Mouse (Mus musculus) heart, adult 8-10 months (tissue): ENCODE measurements around the gene Per1. TPM values are rescaled to one million over a fixed set of nuclear protein-coding genes. Genes with fewer than 3 reads are reported as not detected.
"Not testable (repeated sequence)": the region's sequence is repeated elsewhere in the genome, so short reads cannot be mapped to it uniquely, and the experiment has no call there.

Experiments used
- DNase-seq: peaks from one replicate; pipeline ENCODE4 v3.0.0; 2022; ENCODE audit warnings: low spot score
- total RNA-seq, 4 experiments: library from RNA; stranded (reverse); gene quantifications; 2 replicates each; pipeline ENCODE4 v1.2.4; 2022

The Per1 gene
- total RNA-seq, 4 experiments from 2014 or later: 33.3 to 81.2 (median 48.5) TPM

- DNase-seq: no peak
Observed at GRCm38 (mm10) chr11:69080855-69081222, 14.2 kb upstream of the Per1 start.

- no peak for DNase-seq
Observed at GRCm38 (mm10) chr11:69081613-69082012, 13.4 kb upstream of the Per1 start.

DNA sequence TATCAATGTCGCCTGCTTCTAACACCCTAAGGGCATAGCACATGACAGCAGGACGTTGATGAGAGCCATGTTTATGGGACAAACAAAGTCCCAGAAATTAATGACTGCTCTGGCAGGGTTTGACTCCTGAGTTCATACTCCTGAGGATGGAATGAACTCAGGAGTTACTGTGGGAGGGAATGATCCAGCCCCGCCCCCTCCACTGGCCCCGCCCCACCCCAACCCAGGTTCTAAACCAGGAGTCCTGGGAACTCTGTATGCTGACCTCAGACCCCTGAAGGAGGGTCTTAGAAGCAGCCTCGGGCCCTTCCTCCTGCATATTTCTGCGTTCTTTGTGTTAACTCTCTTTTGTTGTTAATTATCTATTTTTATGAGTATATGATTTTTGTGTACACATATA, 9.4 kb upstream of the Per1 start:
- no peak for DNase-seq

DNA sequence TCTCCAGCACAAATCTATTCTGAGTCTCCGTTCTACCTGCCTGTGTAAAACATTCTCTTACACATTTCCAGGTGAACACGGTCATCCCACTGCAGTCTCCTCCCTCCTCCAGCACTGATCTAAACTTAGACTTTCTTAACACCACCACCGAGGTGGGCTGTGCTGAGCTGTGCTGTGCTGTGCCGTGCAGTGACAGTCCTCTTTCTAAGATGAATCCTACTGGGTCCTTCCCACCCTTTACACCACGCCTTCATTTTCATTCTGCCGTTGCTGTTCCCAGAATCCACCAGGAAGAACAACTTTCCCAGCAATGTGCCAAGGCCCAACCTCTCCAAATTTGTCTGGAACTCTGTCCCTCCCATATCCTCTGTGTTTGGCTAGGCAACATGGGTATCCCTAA, 8.6 kb upstream of the Per1 start:
- DNase-seq: no peak

- no peak for DNase-seq
Observed at GRCm38 (mm10) chr11:69087082-69087481, 7.9 kb upstream of the Per1 start.

GRCm38 (mm10) chr11:69087597-69087996, 7.4 kb upstream of the Per1 start:
- DNase-seq: no peak

DNA sequence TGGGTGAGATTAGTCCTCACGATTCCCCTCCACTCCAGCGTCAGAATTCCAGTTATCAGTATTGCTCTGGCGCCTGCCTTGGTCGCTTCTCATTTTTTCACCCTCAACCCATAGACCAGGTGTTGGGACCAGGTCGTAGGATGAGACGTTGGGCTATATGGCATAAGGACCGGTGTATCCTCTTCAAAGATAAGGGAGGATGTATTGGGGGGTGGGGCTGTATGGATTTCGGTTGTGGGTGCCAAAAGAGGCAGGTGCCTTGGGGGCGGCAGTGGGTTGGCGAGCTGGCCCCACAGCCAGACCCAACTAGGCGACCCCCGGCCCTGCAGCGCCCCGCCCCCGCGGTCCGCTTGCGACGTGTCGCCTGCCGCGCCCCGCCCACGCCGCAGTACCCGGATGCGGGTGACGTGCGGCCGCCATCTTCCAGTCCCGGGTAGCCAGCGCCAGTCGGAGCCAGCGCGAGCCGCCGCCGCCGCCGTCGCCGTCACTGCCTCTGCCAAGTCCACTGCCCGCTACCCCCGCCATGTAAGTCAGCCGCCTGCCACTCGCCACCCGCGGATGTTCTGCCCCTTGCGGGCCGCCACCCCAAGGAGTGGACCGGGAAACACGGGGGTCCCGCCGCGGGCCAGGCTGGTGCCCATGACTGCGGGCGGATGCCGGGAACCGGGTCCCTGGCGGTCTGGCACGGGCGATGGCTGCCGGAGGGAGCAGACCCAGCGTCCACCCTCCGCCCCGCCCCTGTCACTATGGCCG, 6.7 kb upstream of the Per1 start, which contains the start of gene Vamp2:
Gene Vamp2, plus strand, starts transcription at position 388 of the 753 bp plus-strand sequence.
- DNase-seq: peak; percentile 89

GRCm38 (mm10) chr11:69088856-69089615, 6.0 kb upstream of the Per1 start:
- no peak for DNase-seq

GRCm38 (mm10) chr11:69089616-69090290, 5.3 kb upstream of the Per1 start:
- DNase-seq: no peak

GRCm38 (mm10) chr11:69090367-69090766, 4.7 kb upstream of the Per1 start:
- DNase-seq: no peak

- DNase-seq: no peak
Observed at GRCm38 (mm10) chr11:69091566-69092385, 3.2 kb upstream of the Per1 start.

DNA sequence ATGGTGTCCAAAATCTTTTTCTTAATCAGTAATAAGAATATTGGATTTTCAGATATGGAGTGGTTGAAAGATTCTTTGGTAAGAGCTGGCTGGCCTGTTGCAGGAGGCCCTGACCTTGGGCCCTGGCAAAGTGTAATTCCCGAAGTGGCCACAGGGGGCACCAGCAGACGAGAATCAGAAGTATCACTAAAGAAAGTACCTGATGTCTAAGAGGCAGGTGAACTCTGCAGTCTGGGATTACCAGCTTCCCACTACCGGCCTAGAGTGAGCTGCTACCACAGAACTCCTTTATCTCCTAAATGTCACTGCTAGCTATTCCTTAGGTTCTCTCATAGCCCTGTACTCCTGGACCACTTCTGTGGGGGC, 2.6 kb upstream of the Per1 start:
- peak; percentile 88 for DNase-seq

DNA sequence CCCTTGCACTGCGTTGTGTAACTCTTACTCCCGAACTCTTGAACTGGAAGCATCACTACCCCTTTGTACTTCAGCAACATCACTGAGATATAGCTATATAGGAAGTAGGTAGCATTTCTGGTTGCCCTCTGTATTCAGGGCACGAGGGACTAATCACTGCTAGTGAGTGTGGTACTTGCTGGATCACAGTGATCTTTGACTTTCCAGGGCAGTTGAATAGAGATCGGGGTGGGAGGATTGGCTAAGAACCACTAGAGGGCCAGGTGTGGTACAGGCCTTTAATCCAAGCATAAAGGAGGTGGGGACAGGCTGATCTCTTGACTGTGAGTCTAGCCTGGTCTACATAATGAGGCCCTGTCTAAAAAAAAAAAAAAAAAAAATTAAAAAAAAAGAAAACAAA, 2.1 kb upstream of the Per1 start:
- no peak for DNase-seq

- DNase-seq: not testable (repeated sequence)
Observed at GRCm38 (mm10) chr11:69093856-69094255, 1.2 kb upstream of the Per1 start.

DNA sequence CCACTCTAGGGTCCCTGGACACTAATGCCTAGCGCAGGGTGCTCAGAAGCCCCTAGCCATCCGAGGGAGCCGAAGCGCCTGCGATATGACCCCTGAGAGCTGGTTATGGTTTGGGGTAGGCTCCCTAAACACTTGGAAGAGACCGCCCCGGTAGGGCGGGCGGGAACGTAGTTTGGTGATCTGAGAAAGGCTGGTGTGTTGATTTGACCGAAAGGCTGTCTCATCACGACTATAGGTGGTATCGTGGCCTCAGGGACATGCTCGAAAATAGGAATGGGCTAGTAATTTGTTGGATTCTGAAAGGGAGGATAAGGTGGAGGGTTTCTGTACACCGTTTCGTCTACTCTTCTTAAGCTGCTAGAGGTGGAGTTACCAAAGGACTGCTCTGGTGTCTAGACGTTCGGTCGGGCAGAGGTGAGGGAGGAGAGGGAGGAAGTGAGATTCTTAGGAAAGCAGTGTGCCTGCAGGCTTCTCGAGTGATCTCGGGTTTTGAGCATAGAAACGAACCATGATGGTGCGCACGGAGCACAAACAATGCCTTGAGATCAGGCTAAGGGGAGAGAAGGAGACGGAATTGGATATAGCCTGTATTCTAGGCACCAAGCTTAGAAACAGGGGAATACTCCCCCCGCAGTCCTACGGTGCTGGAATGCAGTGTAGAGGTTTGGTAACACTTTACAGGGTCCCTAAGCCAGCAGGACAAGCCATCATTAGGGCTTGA, 654 bp downstream of the Per1 start:
- peak; percentile 60 for DNase-seq

- DNase-seq: no peak
Observed at GRCm38 (mm10) chr11:69096360-69096986, 1.5 kb downstream of the Per1 start.

DNA sequence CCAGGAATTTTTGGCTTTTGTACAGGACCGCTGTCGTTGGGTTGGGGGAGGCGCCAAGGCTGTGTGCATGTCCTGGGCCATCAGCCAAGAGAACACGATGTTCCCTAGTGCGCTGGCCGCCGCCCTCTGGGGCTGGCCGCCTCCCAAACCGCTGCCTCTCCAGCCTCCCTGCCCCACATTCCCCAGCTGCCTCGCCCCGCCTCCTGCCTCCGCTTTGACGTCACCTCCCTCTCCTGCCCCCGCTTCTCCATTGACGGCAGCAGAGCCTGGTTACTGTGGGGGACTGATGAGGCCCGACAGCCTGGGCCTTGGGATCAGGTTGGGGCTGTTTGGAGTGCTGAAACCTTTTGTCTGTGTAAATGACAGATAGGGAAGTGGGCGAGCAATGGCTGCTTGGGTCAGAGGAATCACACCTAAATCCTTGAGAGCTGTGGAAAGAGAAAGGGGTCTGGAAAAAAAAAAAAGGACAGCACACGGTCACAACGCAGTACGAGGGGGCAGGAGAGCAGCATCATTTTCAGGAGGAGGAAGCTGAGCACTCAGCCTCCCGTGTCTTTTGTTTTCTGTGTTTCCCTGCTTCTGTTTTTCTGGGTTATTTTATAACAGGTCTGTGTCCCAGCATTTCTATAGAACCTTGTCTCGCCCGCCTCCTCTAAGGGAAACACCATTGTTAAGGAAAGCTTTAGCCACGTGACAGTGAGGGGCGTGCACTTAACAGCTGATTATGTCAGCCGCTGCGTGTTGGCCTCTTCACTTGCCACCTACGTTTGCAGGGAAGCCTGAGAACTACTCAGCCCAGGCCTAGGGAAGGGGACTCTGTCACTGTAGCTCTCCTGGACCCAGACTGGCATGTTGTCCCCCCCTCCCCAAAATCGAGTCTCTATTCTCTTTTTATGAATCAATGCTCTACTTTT, 2.2 kb downstream of the Per1 start:
- peak; percentile 100 for DNase-seq

DNA sequence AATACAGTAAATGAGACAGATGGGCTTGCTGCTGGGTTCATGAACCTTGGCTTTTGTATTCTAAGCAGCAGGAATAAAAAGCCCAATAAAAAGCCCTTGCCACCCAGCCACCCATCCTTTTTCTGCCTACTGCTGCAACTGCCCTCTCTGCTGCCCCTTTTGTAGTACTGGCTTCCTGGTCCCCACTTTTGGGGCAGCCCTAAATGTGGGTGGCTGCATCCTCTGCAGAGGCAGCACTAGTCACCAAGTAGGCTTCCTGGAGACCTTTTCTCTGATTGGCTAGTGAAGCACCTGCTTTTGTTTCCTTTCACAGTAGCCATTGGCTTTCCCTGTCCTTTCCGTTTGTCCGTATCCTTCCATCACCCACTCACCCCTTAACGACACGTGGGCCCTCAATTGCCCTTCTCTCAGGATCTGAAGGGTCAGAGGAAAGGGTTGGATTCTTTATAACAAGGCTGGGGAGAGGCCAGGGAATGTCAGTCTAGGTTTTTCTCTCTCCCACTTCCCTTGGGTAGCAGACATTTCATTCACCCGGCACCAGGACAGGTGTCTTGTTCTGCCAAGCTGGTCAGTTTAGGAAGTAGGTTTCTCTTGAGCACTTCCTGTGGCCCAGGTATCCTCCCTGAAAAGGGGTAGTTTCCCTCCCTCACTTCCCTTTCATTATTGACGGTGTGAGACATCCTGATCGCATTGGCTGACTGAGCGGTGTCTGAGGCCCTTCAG, 3.2 kb downstream of the Per1 start:
- DNase-seq: no peak

- peak; percentile 99 for DNase-seq
Observed at GRCm38 (mm10) chr11:69098762-69099091, 3.7 kb downstream of the Per1 start.
